Mouse (Mus musculus) midbrain, embryonic 12.5 days (tissue): Measurements from ENCODE around the gene Gipc3. TPM values are rescaled to one million over a fixed set of nuclear protein-coding genes. Genes with fewer than 3 reads are reported as not detected.

Source experiments
- ATAC-seq: fragments of 200-750 bp; cut with Nextera tagmentation; 2 replicates; pipeline ENCODE4 v1.8.0; 2017; ENCODE audit warnings: low read depth, moderate TSS enrichment, moderate library complexity; ENCODE audit not compliant: low FRiP score
- H3K27ac ChIP-seq: fragments of 300-500 bp; sonication (generic); replicated peaks from 2 replicates; pipeline ENCODE4 v1.5.1; 2016; ENCODE audit warnings: mild to moderate bottlenecking
- H3K27me3 ChIP-seq: fragments of 300-500 bp; sonication (generic); 2 replicates; pipeline ENCODE4 v1.6.1; 2016; ENCODE audit warnings: mild to moderate bottlenecking
- H3K36me3 ChIP-seq: fragments of 300-500 bp; sonication (generic); 2 replicates; pipeline ENCODE4 v1.6.1; 2016
- H3K4me1 ChIP-seq: fragments of 300-500 bp; sonication (generic); 2 replicates; pipeline ENCODE4 v1.6.1; 2016
- H3K4me2 ChIP-seq: fragments of 300-500 bp; sonication (generic); replicated peaks from 2 replicates; pipeline ENCODE4 v1.6.1; 2016; ENCODE audit warnings: mild to moderate bottlenecking, moderate library complexity
- H3K4me3 ChIP-seq: fragments of 300-500 bp; sonication (generic); 2 replicates; pipeline ENCODE4 v1.5.1; 2016; ENCODE audit warnings: mild to moderate bottlenecking
- H3K9ac ChIP-seq: fragments of 300-500 bp; sonication (generic); replicated peaks from 2 replicates; pipeline ENCODE4 v1.6.1; 2016; ENCODE audit warnings: mild to moderate bottlenecking, moderate library complexity
- H3K9me3 ChIP-seq: fragments of 300-500 bp; sonication (generic); 2 replicates; pipeline ENCODE4 v1.6.1; 2016; ENCODE audit warnings: mild to moderate bottlenecking
- WGBS: fragments of 180-500 bp; shearing (Covaris S2); methylation state at CpG from one replicate; pipeline ENCODE4 v1.1.7; 2016; 5-methylcytosine and 5-hydroxymethylcytosine counted together
- polyA plus RNA-seq: library from polyadenylated mRNA; unstranded; fragments of >200 nt; fragmentation: Nextera tagmentation; extraction: Ambion mirVana; gene quantifications from 2 replicates; pipeline ENCODE4 v1.2.1, GENCODE M21; 2016

The Gipc3 gene
- polyA plus RNA-seq, 1 experiment from 2014 or later: not detected

GRCm38 (mm10) chr10:81366477-81367206 is 23.6 kb upstream of the Gipc3 start:
- WGBS: 80% methylated on average over 6 of the region's 6 CpGs
- Histone ChIP-seq H3K27me3 (peaks cover 36% of the 10 kb centered on the region), H3K4me1 (peaks cover 43% of the 10 kb centered on the region), H3K36me3 (peaks cover 56% of the 10 kb centered on the region), H3K9me3 (no peaks in the 10 kb centered on the region), H3K4me3 (no peak overlapping the region), H3K4me2 (no peak overlapping the region), H3K9ac (peak overlapping the region; percentile 28; the same call in 1 of the 2 replicates), H3K27ac (peak overlapping the region; percentile 54)
- no peak for ATAC-seq

GRCm38 (mm10) chr10:81365672-81366476 is 22.8 kb upstream of the Gipc3 start, which contains the start of gene 4930404N11Rik:
Gene 4930404N11Rik, minus strand, starts transcription at chr10:81365816.
- WGBS: 13% methylated on average over 12 of the region's 12 CpGs
- Histone ChIP-seq H3K4me2 (peak within 1 kb of the TSS; percentile 48), H3K27me3 (peaks cover 36% of the 10 kb centered on the region), H3K27ac (peak within 1 kb of the TSS; percentile 54), H3K4me3 (peak within 1 kb of the TSS; percentile 28; the same call in 1 of the 2 replicates), H3K9ac (peak within 1 kb of the TSS; percentile 28; the same call in 1 of the 2 replicates), H3K9me3 (no peaks in the 10 kb centered on the region), H3K4me1 (peaks cover 43% of the 10 kb centered on the region), H3K36me3 (peaks cover 49% of the 10 kb centered on the region)
- peak; percentile 34; the same call in 1 of the 2 replicates for ATAC-seq

GRCm38 (mm10) chr10:81365073-81365472 is 22.0 kb upstream of the Gipc3 start:
- peaks cover 51% of the 10 kb centered on the region for H3K4me1 ChIP-seq
- H3K9me3 ChIP-seq: no peaks in the 10 kb centered on the region
- 28% methylated on average over 4 of the region's 4 CpGs for WGBS
- H3K9ac ChIP-seq: no peak overlapping the region; the same call in 1 of the 2 replicates
- H3K4me2 ChIP-seq: peak overlapping the region; percentile 48; the same call in 1 of the 2 replicates
- H3K27ac ChIP-seq: no peak overlapping the region
- H3K4me3 ChIP-seq: no peak overlapping the region
- H3K36me3 ChIP-seq: peaks cover 41% of the 10 kb centered on the region
- peaks cover 36% of the 10 kb centered on the region for H3K27me3 ChIP-seq
- ATAC-seq: peak; percentile 10; the same call in 1 of the 2 replicates

GRCm38 (mm10) chr10:81364666-81365065 is 21.6 kb upstream of the Gipc3 start:
- 11% methylated on average over 28 of the region's 28 CpGs for WGBS
- no peak; the same call in 1 of the 2 replicates for ATAC-seq
- H3K27me3 ChIP-seq: peaks cover 36% of the 10 kb centered on the region
- H3K4me1 ChIP-seq: peaks cover 52% of the 10 kb centered on the region
- no peaks in the 10 kb centered on the region for H3K9me3 ChIP-seq
- H3K4me2 ChIP-seq: peak overlapping the region; percentile 48
- H3K4me3 ChIP-seq: peak overlapping the region; percentile 28
- peaks cover 36% of the 10 kb centered on the region for H3K36me3 ChIP-seq
- no peak overlapping the region; the same call in 1 of the 2 replicates for H3K9ac ChIP-seq
- no peak overlapping the region for H3K27ac ChIP-seq

- ATAC-seq: no peak
- peaks cover 62% of the 10 kb centered on the region for H3K4me1 ChIP-seq
- H3K27me3 ChIP-seq: peaks cover 38% of the 10 kb centered on the region
Measured at GRCm38 (mm10) chr10:81363436-81364346, 20.6 kb upstream of the Gipc3 start.

GRCm38 (mm10) chr10:81362336-81362949 is 19.4 kb upstream of the Gipc3 start:
- ATAC-seq: no peak

More at GRCm38 (mm10) chr10:81363436-81364346, 20.6 kb upstream of the Gipc3 start:
- Histone ChIP-seq H3K4me3 (peak overlapping the region; percentile 28), H3K36me3 (peaks cover 27% of the 10 kb centered on the region), H3K27ac (no peak overlapping the region), H3K4me2 (peak overlapping the region; percentile 48), H3K9ac (peak overlapping the region; percentile 28; the same call in 1 of the 2 replicates), H3K9me3 (no peaks in the 10 kb centered on the region)
- WGBS: 12% methylated on average over 49 of the region's 54 CpGs

GRCm38 (mm10) chr10:81360721-81361120 is 17.7 kb upstream of the Gipc3 start:
- ATAC-seq: no peak
- Histone ChIP-seq H3K9me3 (no peaks in the 10 kb centered on the region), H3K36me3 (no peaks in the 10 kb centered on the region), H3K4me3 (no peak overlapping the region), H3K27me3 (peaks cover 56% of the 10 kb centered on the region), H3K4me2 (no peak overlapping the region), H3K27ac (no peak overlapping the region), H3K4me1 (peaks cover 66% of the 10 kb centered on the region), H3K9ac (no peak overlapping the region)
- WGBS: 78% methylated on average over 8 of the region's 8 CpGs

More at GRCm38 (mm10) chr10:81362336-81362949, 19.4 kb upstream of the Gipc3 start:
- Histone ChIP-seq H3K9me3 (no peaks in the 10 kb centered on the region), H3K36me3 (peaks cover 14% of the 10 kb centered on the region), H3K4me1 (peaks cover 73% of the 10 kb centered on the region), H3K4me3 (no peak overlapping the region), H3K4me2 (no peak overlapping the region), H3K27me3 (peaks cover 50% of the 10 kb centered on the region), H3K9ac (no peak overlapping the region), H3K27ac (no peak overlapping the region)
- WGBS: 80% methylated on average over 12 of the region's 12 CpGs

GRCm38 (mm10) chr10:81358841-81359240 is 15.8 kb upstream of the Gipc3 start:
- 0 out of 2 replicates have a peak overlapping the region, but pooled peaks have one; percentile 15 for H3K9ac ChIP-seq
- H3K4me2 ChIP-seq: peak overlapping the region; percentile 99
- no peak overlapping the region for H3K27ac ChIP-seq

GRCm38 (mm10) chr10:81358209-81358608 is 15.1 kb upstream of the Gipc3 start:
- H3K9me3 ChIP-seq: no peaks in the 10 kb centered on the region
- peak overlapping the region; percentile 71 for H3K4me3 ChIP-seq
- peaks cover 41% of the 10 kb centered on the region for H3K4me1 ChIP-seq
- no peak for ATAC-seq
- peak overlapping the region; percentile 75 for H3K9ac ChIP-seq
- H3K27ac ChIP-seq: no peak overlapping the region; the same call in 1 of the 2 replicates
- peaks cover 45% of the 10 kb centered on the region for H3K27me3 ChIP-seq
- no peaks in the 10 kb centered on the region for H3K36me3 ChIP-seq
- H3K4me2 ChIP-seq: peak overlapping the region; percentile 99
- WGBS: 22% methylated on average over 4 of the region's 4 CpGs

More at GRCm38 (mm10) chr10:81358841-81359240, 15.8 kb upstream of the Gipc3 start:
- Histone ChIP-seq H3K4me3 (no peak overlapping the region), H3K9me3 (no peaks in the 10 kb centered on the region), H3K36me3 (no peaks in the 10 kb centered on the region), H3K4me1 (peaks cover 48% of the 10 kb centered on the region), H3K27me3 (peaks cover 51% of the 10 kb centered on the region)
- 56% methylated on average over 1 of the region's 1 CpGs for WGBS
- ATAC-seq: no peak

- peak within 1 kb of the TSS; percentile 75 for H3K9ac ChIP-seq
- H3K27me3 ChIP-seq: peaks cover 37% of the 10 kb centered on the region
- H3K4me2 ChIP-seq: peak within 1 kb of the TSS; percentile 99
- peaks cover 35% of the 10 kb centered on the region for H3K4me1 ChIP-seq
- H3K4me3 ChIP-seq: peak within 1 kb of the TSS; percentile 71
- 2% methylated on average over 79 of the region's 79 CpGs for WGBS
- H3K27ac ChIP-seq: no peak within 1 kb of the TSS; the same call in 1 of the 2 replicates
- ATAC-seq: peak; percentile 92
- H3K36me3 ChIP-seq: no peaks in the 10 kb centered on the region
- no peaks in the 10 kb centered on the region for H3K9me3 ChIP-seq
Measured at GRCm38 (mm10) chr10:81356991-81357844, 14.2 kb upstream of the Gipc3 start, which contains the start of gene Mfsd12. Gene Mfsd12, plus strand, starts transcription at chr10:81357491.
